Mouse (Mus musculus) adrenal gland, postnatal 10 days (tissue): ENCODE data around the gene Tubd1. TPM values are rescaled to one million over a fixed set of nuclear protein-coding genes. Genes with fewer than 3 reads are reported as not detected.

ENCODE experiments used
- DNase-seq: peaks from one replicate; pipeline ENCODE4 v3.0.0; 2021; ENCODE audit warnings: mixed read lengths
- total RNA-seq, 2 experiments: library from RNA; stranded (reverse); gene quantifications; 2 replicates each; pipeline ENCODE4 v1.2.3; 2021

Gene Tubd1
- total RNA-seq, 2 experiments from 2014 or later: 7.5 to 8.2 TPM

DNA sequence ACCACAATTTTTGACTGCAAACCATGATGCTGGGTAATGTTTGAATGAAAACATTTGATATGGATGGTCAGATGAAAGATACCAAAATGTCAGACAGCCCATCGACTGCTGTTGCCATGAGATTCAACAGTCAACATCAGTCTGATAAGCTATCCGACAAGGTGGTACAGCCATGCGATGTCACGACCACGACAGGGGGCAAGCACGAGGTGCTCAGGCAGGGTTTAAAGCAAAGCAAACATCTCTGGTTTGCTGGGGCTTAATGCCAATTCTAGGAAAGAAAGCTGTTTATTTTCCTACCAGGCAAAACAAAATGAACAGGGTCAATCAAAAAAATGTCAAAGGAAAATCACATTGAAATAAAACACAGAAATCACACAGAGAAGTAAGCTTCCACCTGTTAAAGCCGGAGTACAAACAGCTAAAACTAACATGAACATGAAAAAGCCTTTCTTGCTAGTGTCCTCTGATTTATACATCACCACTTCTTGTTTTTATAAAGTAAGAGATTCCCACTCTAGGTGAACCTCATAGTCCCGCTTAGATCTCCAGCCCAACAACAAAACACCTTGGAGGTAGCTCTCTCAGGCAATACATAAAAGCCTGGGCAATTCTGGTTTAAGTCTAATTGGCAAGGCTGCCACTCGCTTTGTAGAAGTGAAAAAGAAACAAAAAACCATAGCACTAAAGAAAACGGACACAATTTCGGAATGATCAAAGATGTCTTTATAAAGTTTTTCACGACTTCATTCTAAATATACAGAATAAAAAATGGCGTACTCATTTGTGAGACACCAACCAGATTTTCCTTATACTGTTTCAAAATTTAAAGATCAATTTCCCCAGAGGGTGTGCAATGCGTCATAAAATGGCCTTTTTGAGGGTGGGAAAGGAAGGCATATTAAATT, 39.5 kb downstream of the Tubd1 start:
- DNase-seq: no peak

DNA sequence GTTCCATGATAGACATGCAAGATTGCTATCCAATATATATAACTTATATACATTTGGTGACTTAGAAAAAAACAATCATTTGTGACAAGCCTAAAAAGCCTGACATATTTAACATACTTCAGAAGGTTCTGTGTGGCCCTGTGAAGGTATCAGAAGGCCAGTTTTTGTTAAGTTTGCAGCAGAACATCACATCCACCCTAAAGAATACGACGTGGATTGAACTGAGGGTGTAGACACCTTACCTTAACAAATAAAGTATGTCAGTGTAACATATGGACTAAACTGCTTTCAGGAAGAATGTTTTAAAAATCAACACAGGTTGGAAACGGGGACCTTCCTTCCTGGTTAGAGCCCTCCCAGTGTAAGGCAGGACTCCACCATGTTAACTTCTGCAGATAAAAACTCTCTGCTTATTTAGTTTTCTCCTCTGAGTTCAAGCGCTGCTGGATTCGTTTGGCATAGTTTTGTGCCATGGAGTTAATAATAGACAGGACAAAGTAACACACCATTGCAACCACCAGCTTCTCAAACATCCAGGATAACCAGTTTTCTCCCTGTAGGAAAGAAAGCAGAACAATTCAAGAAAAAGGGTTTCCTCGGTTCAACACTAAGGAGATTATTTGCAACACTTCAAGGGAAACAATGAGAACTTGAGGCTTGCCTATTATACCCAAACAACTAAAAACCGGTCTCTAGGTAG, 40.3 kb downstream of the Tubd1 start:
- no peak for DNase-seq

- no peak for DNase-seq
These were observed 40.8 kb downstream of the Tubd1 start for GRCm38 (mm10) chr11:86585598-86585984.

DNA sequence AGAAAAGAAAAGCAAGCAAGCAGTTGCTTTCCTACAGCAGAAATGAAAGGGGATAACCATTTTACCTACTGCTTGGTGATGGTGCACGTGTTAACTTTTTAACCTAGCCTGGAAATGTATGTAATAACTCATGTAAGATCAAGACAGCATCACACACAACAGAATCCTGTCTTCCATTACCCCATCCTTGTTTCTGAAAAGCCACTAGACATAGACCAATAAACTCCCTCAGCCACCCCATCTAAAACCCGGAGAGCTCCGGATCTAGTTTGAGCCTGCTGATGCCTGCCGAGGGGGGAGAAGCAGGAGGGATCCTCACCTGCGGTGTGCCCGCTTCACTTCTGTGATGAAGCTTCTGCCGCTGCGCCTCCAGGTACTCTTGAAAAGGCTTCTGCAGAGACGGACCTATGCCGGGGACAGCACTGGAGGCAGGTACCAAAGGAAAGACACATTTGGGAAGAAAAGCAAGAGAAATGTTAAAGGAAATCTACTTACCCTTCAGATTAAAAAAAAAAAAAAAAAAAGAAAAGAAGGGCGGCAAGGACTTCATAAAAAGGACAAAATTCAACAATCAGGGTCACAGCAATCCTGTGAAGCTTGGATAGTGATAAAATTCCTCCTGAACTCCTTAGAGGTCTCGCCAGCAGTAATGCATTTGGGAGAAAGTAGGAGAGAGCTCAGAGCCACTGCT, 41.5 kb downstream of the Tubd1 start:
- DNase-seq: no peak

DNA sequence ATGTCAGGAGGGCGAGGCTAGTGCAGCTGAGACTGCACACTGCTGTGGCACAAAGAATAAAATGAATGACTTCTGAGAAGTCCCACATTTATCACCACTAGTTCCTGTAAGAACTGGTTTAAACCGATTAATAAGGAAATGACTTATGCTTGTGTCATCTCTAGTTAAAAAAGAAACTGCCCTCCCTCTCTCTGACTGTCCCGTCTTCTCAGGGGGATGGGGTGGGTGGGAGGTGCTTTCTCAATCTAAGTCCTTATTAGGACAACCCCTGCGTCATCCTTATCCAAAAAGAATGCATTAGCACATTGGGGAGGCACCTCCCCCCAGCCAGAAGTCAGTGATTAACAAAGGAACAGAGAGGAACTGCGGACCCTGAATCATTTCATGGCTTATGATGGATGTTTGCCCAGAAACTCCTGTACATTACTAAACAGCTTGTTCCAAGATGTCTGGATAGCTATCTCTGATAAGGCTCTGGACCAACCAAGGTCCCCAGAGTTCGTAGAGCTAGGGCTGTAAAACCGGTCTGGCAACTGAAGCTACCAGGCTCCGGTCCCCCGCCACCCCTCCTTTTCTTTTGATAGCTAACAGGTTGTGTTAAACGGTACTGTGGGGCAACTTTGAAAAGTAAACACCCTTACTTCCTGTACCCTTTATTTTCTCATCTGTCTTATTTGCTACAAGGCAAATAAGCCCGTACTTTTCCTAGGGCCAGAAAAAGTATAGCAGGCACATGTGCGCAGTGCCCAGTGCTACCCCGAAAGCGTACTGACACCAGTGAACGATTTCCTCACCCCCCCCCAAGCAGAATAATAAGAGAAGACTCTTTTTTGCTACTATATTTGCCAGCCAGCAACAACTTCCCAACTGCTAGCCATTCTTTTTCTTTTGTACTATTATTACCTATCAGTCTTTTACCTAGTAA, 42.3 kb downstream of the Tubd1 start:
- peak; percentile 62 for DNase-seq

GRCm38 (mm10) chr11:86587830-86588229, 43.0 kb downstream of the Tubd1 start:
- no peak for DNase-seq

DNA sequence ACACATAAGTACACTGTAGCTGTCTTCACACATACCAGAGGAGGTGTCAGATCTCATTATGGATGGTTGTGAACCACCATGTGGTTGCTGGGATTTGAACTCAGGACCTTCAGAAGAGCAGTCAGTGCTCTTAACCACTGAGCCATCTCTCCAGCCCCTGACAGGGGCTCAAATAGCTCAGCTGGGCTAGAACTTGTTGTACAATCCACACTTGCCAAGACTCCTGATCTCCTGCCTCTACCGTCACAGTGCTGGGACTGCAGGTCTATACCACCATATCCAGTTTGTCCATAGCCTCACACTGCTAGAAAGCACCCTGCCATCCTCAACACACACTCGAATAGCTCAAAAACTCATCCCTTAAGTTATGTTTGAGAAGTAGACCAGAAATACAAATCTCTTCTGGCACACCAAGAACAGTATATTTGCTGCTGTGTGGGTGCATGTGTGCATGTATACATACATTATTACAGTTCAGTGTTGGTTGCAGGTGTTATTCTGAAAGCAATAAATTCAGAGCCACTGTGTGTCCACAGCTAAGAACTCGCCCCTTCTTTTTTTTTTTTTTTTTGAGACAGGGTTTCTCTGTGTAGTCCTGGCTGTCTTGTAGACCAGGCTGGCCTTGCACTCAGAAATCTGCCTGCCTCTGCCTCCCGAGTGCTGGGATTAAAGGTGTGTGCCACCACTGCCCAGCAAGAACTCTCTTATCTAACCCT, 44.0 kb downstream of the Tubd1 start:
- DNase-seq: no peak

DNA sequence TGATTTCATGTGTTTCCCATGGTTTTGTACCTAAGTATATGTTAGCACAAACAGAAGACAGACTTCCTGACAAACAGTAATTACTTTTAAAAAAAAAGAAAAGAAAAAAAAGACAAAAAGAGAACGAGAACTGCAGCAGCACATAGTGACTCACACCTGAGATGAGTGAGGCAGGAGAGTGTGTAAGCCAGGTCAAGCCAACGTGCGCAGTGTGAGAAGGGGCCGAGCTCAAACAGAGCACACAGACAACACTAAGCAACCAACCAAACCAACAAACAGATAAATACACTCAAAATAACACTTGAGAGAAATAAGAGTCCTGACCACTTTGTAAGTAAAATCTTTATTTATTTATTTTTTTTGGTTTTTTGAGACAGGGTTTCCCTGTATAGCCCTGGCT, 45.3 kb downstream of the Tubd1 start:
- DNase-seq: no peak

DNA sequence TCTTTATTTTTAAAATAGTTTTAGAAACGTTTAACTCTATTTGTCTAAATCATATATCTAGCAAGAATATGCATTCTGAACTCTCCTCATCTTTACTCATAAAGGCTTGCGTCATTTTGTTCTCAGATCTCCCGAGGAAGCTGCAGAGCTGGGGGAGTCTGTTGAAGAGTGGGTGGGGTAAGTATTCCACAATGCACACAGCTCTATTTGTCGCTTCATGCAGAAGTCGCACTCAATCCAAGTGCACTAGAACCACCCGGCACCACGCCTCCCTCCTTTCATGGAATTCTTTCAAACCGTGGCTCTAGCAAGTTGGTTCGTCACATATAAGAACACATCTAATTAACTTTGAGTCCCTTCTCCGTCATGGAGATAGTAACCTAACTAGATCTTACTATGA, 45.8 kb downstream of the Tubd1 start:
- no peak for DNase-seq

DNA sequence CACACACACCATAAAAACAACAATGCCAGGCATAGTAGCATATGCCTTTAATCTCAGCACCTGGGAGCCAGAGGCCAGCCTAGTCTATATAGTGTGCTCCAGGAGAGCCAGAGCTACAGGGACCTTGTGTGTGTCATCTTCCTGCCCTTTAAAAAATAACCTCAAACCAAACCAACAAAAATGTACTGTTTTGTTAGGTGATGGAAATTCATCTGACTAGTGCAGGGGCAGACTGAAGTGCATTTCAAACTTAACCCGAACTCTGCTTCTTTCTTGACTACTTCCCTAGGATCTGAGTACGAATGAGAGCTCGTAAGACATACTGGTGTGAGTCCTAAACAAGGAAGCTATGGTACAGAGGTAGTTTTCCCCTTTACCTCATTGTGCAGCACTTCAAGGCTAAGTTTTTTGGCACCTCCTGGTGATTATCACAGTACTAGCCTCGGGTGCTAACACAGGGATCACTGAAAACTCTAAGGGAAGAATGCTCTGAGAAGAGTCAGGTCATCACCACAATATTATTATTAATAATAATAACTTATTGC, 46.6 kb downstream of the Tubd1 start:
- DNase-seq: no peak

GRCm38 (mm10) chr11:86591931-86592616, 47.3 kb downstream of the Tubd1 start:
- DNase-seq: no peak

GRCm38 (mm10) chr11:86592993-86593392, 48.2 kb downstream of the Tubd1 start:
- DNase-seq: no peak

DNA sequence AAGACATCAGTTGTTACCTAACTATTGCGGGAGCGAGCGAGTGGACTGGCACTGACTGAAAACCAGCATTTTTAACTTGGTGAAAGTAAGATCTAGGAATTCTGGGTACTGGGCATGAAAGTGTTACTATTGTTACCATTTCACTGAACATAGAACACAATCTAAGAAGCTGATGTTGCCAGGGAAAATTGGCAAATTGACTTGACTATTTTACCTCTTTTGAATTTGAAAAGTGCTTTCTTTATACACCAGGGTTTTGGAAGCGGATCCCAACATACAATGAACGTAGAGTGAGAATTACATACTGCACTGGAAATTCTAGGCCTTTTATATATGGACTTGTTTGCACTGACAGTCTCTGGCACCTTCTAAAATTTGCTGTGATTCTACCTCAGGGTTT, 48.7 kb downstream of the Tubd1 start:
- no peak for DNase-seq

- no peak for DNase-seq
These were observed 49.5 kb downstream of the Tubd1 start for GRCm38 (mm10) chr11:86594188-86594876.

DNA sequence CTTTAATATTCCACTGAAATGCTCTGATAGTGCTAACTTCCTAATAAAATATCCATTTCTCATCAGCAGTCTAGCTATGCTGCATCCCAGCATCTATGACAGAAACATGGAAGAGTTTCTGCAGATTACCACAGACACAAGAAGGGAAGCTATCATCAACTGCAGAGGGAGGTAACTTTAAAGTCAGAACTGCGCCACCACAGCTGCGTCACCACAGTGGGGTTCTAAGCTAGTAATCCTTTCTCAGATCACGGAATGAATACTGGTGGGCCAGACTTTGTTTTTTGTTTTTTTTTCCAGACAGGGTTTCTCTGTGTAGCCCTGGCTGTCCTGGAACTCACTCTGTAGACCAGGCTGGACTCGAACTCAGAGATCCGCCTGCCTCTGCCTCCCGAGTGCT, 50.6 kb downstream of the Tubd1 start:
- DNase-seq: no peak

GRCm38 (mm10) chr11:86596187-86596960, 51.6 kb downstream of the Tubd1 start:
- DNase-seq: no peak

DNA sequence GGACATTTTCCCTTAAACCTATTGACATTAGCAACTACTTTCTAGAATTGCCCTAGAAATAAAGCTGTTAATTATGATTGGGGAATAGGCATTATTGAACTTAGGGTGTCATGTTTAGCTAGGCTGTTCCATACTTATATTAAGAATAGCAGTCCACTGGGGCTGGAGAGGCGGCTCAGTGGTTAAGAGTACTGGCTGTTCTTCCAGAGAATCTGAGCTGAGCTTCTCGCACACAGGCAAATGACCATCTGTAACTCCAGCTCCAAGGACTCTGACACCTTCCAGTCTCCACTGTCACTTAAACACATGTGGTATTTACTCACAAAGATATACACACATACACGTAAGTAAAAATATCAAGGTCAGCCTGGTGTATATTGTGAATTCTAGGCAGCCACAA, 52.2 kb downstream of the Tubd1 start:
- no peak for DNase-seq

DNA sequence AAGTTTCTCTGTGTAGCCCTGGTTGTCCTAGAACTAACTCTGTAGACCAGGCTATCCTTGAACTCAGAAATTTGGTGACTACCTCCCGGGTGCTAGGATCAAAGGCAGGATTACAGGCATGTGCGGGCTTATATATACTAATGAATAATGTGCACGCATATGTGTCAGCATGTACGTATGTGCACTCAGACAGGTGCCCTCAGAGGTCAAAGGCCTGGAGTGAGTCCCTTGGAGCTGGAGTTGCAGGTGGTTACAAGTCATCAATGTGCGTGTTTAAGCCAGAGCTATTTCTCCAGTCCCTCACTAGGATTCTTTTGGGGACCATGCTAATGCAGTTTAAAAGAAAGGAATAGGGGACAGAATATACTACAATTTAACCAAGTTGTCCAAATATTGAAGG, 53.4 kb downstream of the Tubd1 start:
- no peak for DNase-seq

GRCm38 (mm10) chr11:86598572-86598971, 53.8 kb downstream of the Tubd1 start:
- DNase-seq: no peak
